Mouse (Mus musculus) testis, adult 2 months (tissue): ENCODE results near the gene Dthd1. TPM values are rescaled to one million over a fixed set of nuclear protein-coding genes. Genes with fewer than 3 reads are reported as not detected.

Experiments used
- H3K27ac ChIP-seq: fragments of 200-500 bp; 2 replicates; pipeline ENCODE4 v1.5.1; 2012; ENCODE audit warnings: low read depth, low read length; ENCODE audit not compliant: control insufficient read depth, insufficient read depth
- H3K27me3 ChIP-seq: fragments of 200-500 bp; 2 replicates; pipeline ENCODE4 v1.6.1; 2012; ENCODE audit warnings: mild to moderate bottlenecking, low read length, moderate library complexity; ENCODE audit not compliant: control insufficient read depth, insufficient read depth
- H3K36me3 ChIP-seq: fragments of 200-500 bp; 2 replicates; pipeline ENCODE4 v1.6.1; 2012; ENCODE audit warnings: mild to moderate bottlenecking, low read length; ENCODE audit not compliant: control insufficient read depth, insufficient read depth
- H3K4me1 ChIP-seq: fragments of 200-500 bp; 2 replicates; pipeline ENCODE4 v1.6.1; 2012; ENCODE audit warnings: low read length; ENCODE audit not compliant: control insufficient read depth, insufficient read depth
- H3K4me3 ChIP-seq: fragments of 200-500 bp; 2 replicates; pipeline ENCODE4 v1.5.1; 2012; ENCODE audit warnings: low read depth, mild to moderate bottlenecking, low read length, moderate library complexity, mixed read lengths; ENCODE audit not compliant: control insufficient read depth
- CTCF ChIP-seq: fragments of 200-500 bp; IDR thresholded peaks from 2 replicates; pipeline ENCODE4 v1.5.1; 2012; ENCODE audit warnings: low read depth, mild to moderate bottlenecking, inconsistent platforms, low read length, moderate library complexity; ENCODE audit not compliant: control insufficient read depth, insufficient read depth, insufficient replicate concordance
- POLR2A ChIP-seq: fragments of 200-500 bp; IDR thresholded peaks from 2 replicates; pipeline ENCODE4 v1.6.1; 2012; ENCODE audit warnings: low read depth, mild to moderate bottlenecking, inconsistent platforms, low read length, moderate library complexity; ENCODE audit not compliant: control insufficient read depth
- polyA plus RNA-seq: library from polyadenylated mRNA; depleted of rRNA; stranded (reverse); fragments of >200 nt; gene quantifications from 2 replicates; pipeline ENCODE4 v1.2.3, GENCODE M21; 2012

Dthd1 gene
- polyA plus RNA-seq, 1 experiment: 0.04 TPM

GRCm38 (mm10) chr5:62786809-62787208, 26.8 kb upstream of the Dthd1 start:
- H3K27ac ChIP-seq: no peak overlapping the region
- H3K4me1 ChIP-seq: no peaks in the 10 kb centered on the region
- H3K4me3 ChIP-seq: no peak overlapping the region
- no peaks in the 10 kb centered on the region for H3K27me3 ChIP-seq
- H3K36me3 ChIP-seq: no peaks in the 10 kb centered on the region
- TF ChIP-seq POLR2A (no peak), CTCF (no peak)

- H3K27me3 ChIP-seq: no peaks in the 10 kb centered on the region
- no peak overlapping the region for H3K4me3 ChIP-seq
These were observed 22.6 kb upstream of the Dthd1 start for GRCm38 (mm10) chr5:62790921-62791564.

GRCm38 (mm10) chr5:62792776-62793175, 20.8 kb upstream of the Dthd1 start:
- Histone ChIP-seq H3K4me1 (no peaks in the 10 kb centered on the region), H3K4me3 (no peak overlapping the region), H3K27ac (no peak overlapping the region), H3K27me3 (no peaks in the 10 kb centered on the region), H3K36me3 (no peaks in the 10 kb centered on the region)
- no peak for TF ChIP-seq CTCF
- no peak for TF ChIP-seq POLR2A

More at GRCm38 (mm10) chr5:62790921-62791564, 22.6 kb upstream of the Dthd1 start:
- no peak overlapping the region for H3K27ac ChIP-seq
- no peaks in the 10 kb centered on the region for H3K36me3 ChIP-seq
- TF ChIP-seq POLR2A (no peak), CTCF (no peak)
- H3K4me1 ChIP-seq: no peaks in the 10 kb centered on the region

- H3K27me3 ChIP-seq: no peaks in the 10 kb centered on the region
- no peak overlapping the region for H3K4me3 ChIP-seq
- no peak overlapping the region for H3K27ac ChIP-seq
- no peaks in the 10 kb centered on the region for H3K36me3 ChIP-seq
- H3K4me1 ChIP-seq: no peaks in the 10 kb centered on the region
- TF ChIP-seq CTCF (no peak), POLR2A (no peak)
These were observed 420 bp downstream of the Dthd1 start for GRCm38 (mm10) chr5:62814072-62814414.

GRCm38 (mm10) chr5:62815741-62816140, 2.1 kb downstream of the Dthd1 start:
- Histone ChIP-seq H3K4me3 (no peak overlapping the region), H3K36me3 (no peaks in the 10 kb centered on the region), H3K4me1 (no peaks in the 10 kb centered on the region), H3K27me3 (no peaks in the 10 kb centered on the region), H3K27ac (no peak overlapping the region)
- TF ChIP-seq CTCF (no peak), POLR2A (no peak)

GRCm38 (mm10) chr5:62819567-62819966, 5.9 kb downstream of the Dthd1 start:
- H3K36me3 ChIP-seq: no peaks in the 10 kb centered on the region
- no peak overlapping the region for H3K4me3 ChIP-seq
- no peak overlapping the region for H3K27ac ChIP-seq
- TF ChIP-seq CTCF (no peak), POLR2A (no peak)
- no peaks in the 10 kb centered on the region for H3K4me1 ChIP-seq
- H3K27me3 ChIP-seq: no peaks in the 10 kb centered on the region

- Histone ChIP-seq H3K27me3 (no peaks in the 10 kb centered on the region), H3K36me3 (no peaks in the 10 kb centered on the region), H3K4me3 (no peak overlapping the region), H3K4me1 (no peaks in the 10 kb centered on the region), H3K27ac (no peak overlapping the region)
- TF ChIP-seq CTCF: no peak
- TF ChIP-seq POLR2A: no peak
These were observed 7.0 kb downstream of the Dthd1 start for GRCm38 (mm10) chr5:62820363-62821271.
